In the genomic region with DNA sequence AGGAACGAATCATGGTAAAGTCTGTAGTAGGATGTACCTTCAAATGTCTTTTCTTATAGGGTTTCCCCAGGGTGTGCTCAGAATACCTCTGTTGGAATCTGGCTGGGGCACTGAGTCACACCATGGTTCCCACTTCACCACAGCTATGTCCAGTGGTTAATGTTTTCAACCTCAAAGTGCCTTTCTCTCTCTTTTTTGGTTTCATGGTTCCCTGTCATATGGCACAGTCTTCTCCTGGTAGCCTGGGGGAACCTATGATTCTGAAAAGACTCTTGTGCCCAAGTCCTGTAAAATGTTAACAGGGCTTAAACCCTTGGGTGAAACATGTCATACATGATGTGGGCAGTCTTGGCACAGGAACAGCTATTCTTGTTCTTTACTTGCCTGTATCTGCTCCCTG, we compare ENCODE assay signal across 15 mouse cellular contexts.
"Had no signal": no experiment of that assay in that cellular context is flagged by ENCODE, and none has a peak within 500 bp of the region (broad histone marks: within the 10 kb centered on the region; RNA-seq: fewer than 3 reads in every experiment).

No protein-coding gene starts in this region.

- DNase-seq: retina, postnatal 1 day; right cerebral cortex, adult 18-20 months; right cerebral cortex, postnatal 14 days; right cerebral cortex, postnatal 25 days; right cerebral cortex, postnatal 4 days; spleen, adult 18-20 months; thymus, adult 18-20 months; thymus, adult 2 months; thymus, postnatal 14 days; thymus, postnatal 25 days; thymus, postnatal 36 days; thymus, postnatal 4 days had no signal

- H3K27me3 ChIP-seq: neural tube, embryonic 13.5 days; neural tube, embryonic 15.5 days; stomach, embryonic 15.5 days had no signal
